Mouse (Mus musculus) C2C12 (cell line): Measurements from ENCODE around the gene Egflam.

Experiments
- CTCF ChIP-seq: IDR thresholded peaks from one replicate; pipeline ENCODE4 v1.5.1; 2011; ENCODE audit not compliant: control insufficient read depth, insufficient read depth, insufficient read length
- MAX ChIP-seq: IDR thresholded peaks from one replicate; pipeline ENCODE4 v1.6.1; 2011; ENCODE audit warnings: mild to moderate bottlenecking, control low read depth
- MYOD1 ChIP-seq: IDR thresholded peaks from one replicate; pipeline ENCODE4 v1.6.1; 2011; ENCODE audit warnings: low read depth; ENCODE audit not compliant: control insufficient read depth, insufficient read length
- USF1 ChIP-seq: IDR thresholded peaks from one replicate; pipeline ENCODE4 v1.6.1; 2011; ENCODE audit warnings: low read depth, mild to moderate bottlenecking, control low read depth, moderate library complexity

GRCm38 (mm10) chr15:7290003-7290402 lies 108.2 kb downstream of the Egflam start:
- TF ChIP-seq CTCF (no peak), MYOD1 (no peak), USF1 (no peak), MAX (no peak)
